Mouse (Mus musculus): ENCODE measurements around the gene Cldn3. TPM values are rescaled to one million over a fixed set of nuclear protein-coding genes. Genes with fewer than 3 reads are reported as not detected.

Cldn3 gene
- polyA plus RNA-seq, 1 experiment from 2014 or later = 10.2 TPM

DNA sequence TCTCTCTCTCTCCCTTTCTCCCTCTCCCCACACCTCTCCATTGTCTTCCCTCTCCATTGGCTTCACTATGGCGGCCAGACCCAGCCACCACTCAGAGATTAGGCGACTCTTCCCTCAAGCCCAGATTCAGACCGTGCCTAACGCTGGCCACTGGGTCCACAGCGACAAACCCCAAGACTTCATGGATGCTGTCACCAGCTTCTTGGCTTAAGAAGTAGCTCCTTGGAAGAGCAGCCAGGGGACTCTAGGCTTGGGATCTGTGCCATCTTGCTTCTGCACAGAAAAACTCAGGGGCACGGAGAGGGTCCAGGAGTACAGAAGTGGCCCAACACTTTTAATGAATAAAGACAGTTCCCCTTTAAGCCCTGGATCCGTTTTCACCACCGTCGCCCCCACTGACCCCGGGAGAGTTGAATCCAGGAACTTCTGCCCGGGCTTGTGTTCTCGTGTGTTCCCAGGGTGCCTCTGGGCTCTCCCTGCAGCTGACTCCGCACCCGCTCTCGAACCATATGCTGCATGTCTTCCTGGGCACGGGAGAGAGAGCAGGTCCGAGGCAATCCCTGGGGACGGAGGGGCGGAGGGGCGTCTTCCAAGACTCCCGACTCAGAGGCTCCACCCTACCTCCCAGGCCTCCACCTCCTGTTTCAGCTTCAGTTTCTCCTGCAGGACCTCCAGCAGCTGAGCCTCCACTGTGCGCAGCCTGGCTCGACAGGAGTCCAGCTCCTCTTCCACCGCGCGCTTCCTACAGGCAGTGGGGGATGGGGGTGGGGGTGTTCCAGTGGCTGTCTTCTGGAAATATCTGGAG is 26.0 kb downstream of the Cldn3 start:
- Histone ChIP-seq H3K9me3 (no peaks in the 10 kb centered on the region), H3K27me3 (ENCODE audit: insufficient read depth, poor library complexity, severe bottlenecking) (no peaks in the 10 kb centered on the region), H3K4me3 (peak overlapping the region; percentile 43), H3K27ac (peak overlapping the region; percentile 67), H3K4me1 (peaks cover 46% of the 10 kb centered on the region), H3K36me3 (peaks cover 6% of the 10 kb centered on the region)
- DNase-seq (ENCODE audit: low spot score) = no peak
- WGBS = 25% methylated on average over 26 of the region's 26 CpGs

GRCm38 (mm10) chr5:135012671-135013441 is 26.8 kb downstream of the Cldn3 start:
- Histone ChIP-seq H3K4me3 (peak overlapping the region; percentile 43), H3K27me3 (ENCODE audit: insufficient read depth, poor library complexity, severe bottlenecking) (no peaks in the 10 kb centered on the region), H3K36me3 (peaks cover 6% of the 10 kb centered on the region), H3K27ac (peak overlapping the region; percentile 67; the same call in 1 of the 2 replicates), H3K4me1 (peaks cover 43% of the 10 kb centered on the region), H3K9me3 (no peaks in the 10 kb centered on the region)
- DNase-seq (ENCODE audit: low spot score) = peak; percentile 88
- WGBS = 4% methylated on average over 16 of the region's 16 CpGs

- Histone ChIP-seq H3K36me3 (peaks cover 6% of the 10 kb centered on the region), H3K27ac (no peak overlapping the region), H3K9me3 (no peaks in the 10 kb centered on the region), H3K4me1 (peaks cover 31% of the 10 kb centered on the region), H3K4me3 (no peak overlapping the region), H3K27me3 (ENCODE audit: insufficient read depth, poor library complexity, severe bottlenecking) (no peaks in the 10 kb centered on the region)
- 13% methylated on average over 7 of the region's 7 CpGs for WGBS
- DNase-seq (ENCODE audit: low spot score) = peak; percentile 92
Measured at GRCm38 (mm10) chr5:135015497-135015896, 29.5 kb downstream of the Cldn3 start.

DNA sequence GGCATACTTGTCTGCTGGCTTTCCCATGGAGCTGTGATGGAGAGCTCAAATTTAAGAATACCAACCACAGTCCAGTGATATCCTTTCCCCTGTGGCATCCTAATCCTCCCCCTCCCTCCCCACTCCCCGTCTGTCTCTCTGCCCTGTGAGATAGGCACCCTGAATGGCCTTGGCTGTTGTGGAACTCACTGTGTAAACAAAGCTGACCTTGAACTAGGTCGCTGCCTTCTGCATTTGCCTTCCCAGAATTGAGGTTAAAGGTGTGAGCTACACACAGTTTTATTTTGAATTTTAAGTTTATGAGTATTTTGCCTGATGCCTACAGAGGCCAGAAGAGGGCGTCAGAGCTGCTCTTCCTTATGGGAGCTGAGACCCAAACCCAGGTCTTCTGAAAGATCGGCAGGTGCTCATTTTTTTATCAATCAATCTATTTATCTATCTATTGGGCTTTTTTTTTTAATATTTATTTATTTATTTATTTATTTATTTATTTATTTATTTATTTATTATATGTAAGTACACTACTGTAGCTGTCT is 30.3 kb downstream of the Cldn3 start:
- Histone ChIP-seq H3K27me3 (ENCODE audit: insufficient read depth, poor library complexity, severe bottlenecking) (no peaks in the 10 kb centered on the region; the same call in 1 of the 2 replicates), H3K27ac (no peak overlapping the region), H3K4me1 (peaks cover 23% of the 10 kb centered on the region), H3K36me3 (peaks cover under 1% of the 10 kb centered on the region; the same call in 1 of the 2 replicates), H3K4me3 (no peak overlapping the region), H3K9me3 (no peaks in the 10 kb centered on the region)
- 53% methylated on average over 4 of the region's 4 CpGs for WGBS
- DNase-seq (ENCODE audit: low spot score) = no peak

DNA sequence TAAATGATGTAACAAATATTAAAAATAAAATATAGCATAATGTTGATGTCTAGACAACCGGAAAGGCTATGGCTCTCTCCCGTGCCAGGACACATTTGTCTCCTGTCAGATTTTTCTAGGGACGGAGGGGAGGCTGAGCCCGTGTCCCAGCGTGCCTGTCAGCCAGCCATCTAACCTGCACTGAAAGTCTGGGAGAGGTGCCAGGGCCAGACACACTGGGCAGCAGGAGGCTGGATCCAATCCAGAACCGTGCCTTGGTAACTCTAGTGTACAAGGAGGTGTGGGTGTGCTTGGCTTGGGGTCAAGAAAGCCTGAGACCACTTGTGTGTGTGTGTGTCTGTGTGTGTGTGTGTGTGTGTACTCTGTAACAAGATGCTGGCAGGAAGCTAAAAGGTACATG is 35.8 kb downstream of the Cldn3 start:
- Histone ChIP-seq H3K4me3 (no peak overlapping the region), H3K9me3 (no peaks in the 10 kb centered on the region), H3K36me3 (no peaks in the 10 kb centered on the region), H3K27me3 (ENCODE audit: insufficient read depth, poor library complexity, severe bottlenecking) (no peaks in the 10 kb centered on the region; the same call in 1 of the 2 replicates), H3K4me1 (peaks cover 25% of the 10 kb centered on the region), H3K27ac (no peak overlapping the region)
- DNase-seq (ENCODE audit: low spot score) = no peak
- WGBS = 76% methylated on average over 6 of the region's 6 CpGs

- Histone ChIP-seq H3K27ac (peak within 1 kb of the TSS; percentile 85), H3K9me3 (no peaks in the 10 kb centered on the region), H3K4me1 (peaks cover 30% of the 10 kb centered on the region), H3K27me3 (ENCODE audit: insufficient read depth, poor library complexity, severe bottlenecking) (no peaks in the 10 kb centered on the region; the same call in 1 of the 2 replicates), H3K36me3 (no peaks in the 10 kb centered on the region), H3K4me3 (peak within 1 kb of the TSS; percentile 85)
- 1% methylated on average over 60 of the region's 61 CpGs for WGBS
- peak; percentile 96 for DNase-seq (ENCODE audit: low spot score)
Measured at GRCm38 (mm10) chr5:135023344-135024173, 37.5 kb downstream of the Cldn3 start, which contains the start of gene Stx1a. Gene Stx1a (plus strand): TSS chr5:135023482.

GRCm38 (mm10) chr5:135024665-135025224 is 38.7 kb downstream of the Cldn3 start:
- Histone ChIP-seq H3K36me3 (no peaks in the 10 kb centered on the region), H3K4me1 (peaks cover 41% of the 10 kb centered on the region), H3K27me3 (ENCODE audit: insufficient read depth, poor library complexity, severe bottlenecking) (no peaks in the 10 kb centered on the region; the same call in 1 of the 2 replicates), H3K4me3 (peak overlapping the region; percentile 85), H3K27ac (peak overlapping the region; percentile 10; the same call in 1 of the 2 replicates), H3K9me3 (no peaks in the 10 kb centered on the region)
- DNase-seq (ENCODE audit: low spot score) = peak; percentile 89
- 48% methylated on average over 11 of the region's 11 CpGs for WGBS

DNA sequence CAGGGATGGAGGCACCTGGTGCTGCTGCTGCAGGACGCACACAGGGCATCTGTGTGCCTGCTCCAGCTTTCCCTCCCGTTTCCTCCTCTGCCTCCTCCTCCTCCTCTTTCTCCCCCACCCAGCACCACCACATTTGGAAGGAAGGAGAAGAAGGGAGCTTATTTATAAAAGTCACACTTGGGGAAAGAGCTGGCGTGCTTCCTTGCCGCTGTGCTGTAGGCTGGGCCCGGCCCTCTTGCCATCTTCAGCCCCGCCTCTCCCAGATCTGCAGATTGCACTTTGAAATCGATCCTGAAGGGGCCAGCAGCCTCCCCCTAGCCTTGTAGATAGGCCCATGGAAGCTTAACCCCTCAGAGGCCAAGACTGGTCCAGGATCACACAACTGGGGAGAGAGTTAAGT is 39.9 kb downstream of the Cldn3 start:
- Histone ChIP-seq H3K4me1 (peaks cover 41% of the 10 kb centered on the region), H3K27me3 (ENCODE audit: insufficient read depth, poor library complexity, severe bottlenecking) (no peaks in the 10 kb centered on the region; the same call in 1 of the 2 replicates), H3K36me3 (no peaks in the 10 kb centered on the region), H3K27ac (peak overlapping the region; percentile 47; the same call in 1 of the 2 replicates), H3K9me3 (no peaks in the 10 kb centered on the region), H3K4me3 (peak overlapping the region; percentile 33)
- DNase-seq (ENCODE audit: low spot score) = no peak
- WGBS = 12% methylated on average over 7 of the region's 7 CpGs

GRCm38 (mm10) chr5:135029007-135029854 is 43.2 kb downstream of the Cldn3 start:
- peak overlapping the region; percentile 28; the same call in 1 of the 2 replicates for H3K4me3 ChIP-seq
- 44% methylated on average over 18 of the region's 18 CpGs for WGBS
- no peaks in the 10 kb centered on the region for H3K27me3 ChIP-seq (ENCODE audit: insufficient read depth, poor library complexity, severe bottlenecking)
- peak overlapping the region; percentile 56; the same call in 1 of the 2 replicates for H3K27ac ChIP-seq
- DNase-seq (ENCODE audit: low spot score) = no peak
- H3K4me1 ChIP-seq = peaks cover 34% of the 10 kb centered on the region
- H3K9me3 ChIP-seq = no peaks in the 10 kb centered on the region
- peaks cover 11% of the 10 kb centered on the region; the same call in 1 of the 2 replicates for H3K36me3 ChIP-seq

GRCm38 (mm10) chr5:135032581-135032980 is 46.6 kb downstream of the Cldn3 start:
- H3K4me1 ChIP-seq = peaks cover 21% of the 10 kb centered on the region
- H3K36me3 ChIP-seq = peaks cover 22% of the 10 kb centered on the region
- H3K27me3 ChIP-seq (ENCODE audit: insufficient read depth, poor library complexity, severe bottlenecking) = no peaks in the 10 kb centered on the region
- H3K27ac ChIP-seq = no peak overlapping the region
- WGBS = 88% methylated on average over 5 of the region's 5 CpGs
- H3K9me3 ChIP-seq = no peaks in the 10 kb centered on the region
- H3K4me3 ChIP-seq = no peak overlapping the region
- DNase-seq (ENCODE audit: low spot score) = no peak

GRCm38 (mm10) chr5:135034593-135034992 is 48.6 kb downstream of the Cldn3 start:
- Histone ChIP-seq H3K4me1 (peaks cover 14% of the 10 kb centered on the region), H3K36me3 (peaks cover 40% of the 10 kb centered on the region), H3K27me3 (ENCODE audit: insufficient read depth, poor library complexity, severe bottlenecking) (no peaks in the 10 kb centered on the region), H3K27ac (no peak overlapping the region), H3K4me3 (no peak overlapping the region), H3K9me3 (no peaks in the 10 kb centered on the region)
- no peak for DNase-seq (ENCODE audit: low spot score)
- WGBS = 91% methylated on average over 2 of the region's 2 CpGs

Measured in heart, embryonic 10.5 days (tissue).